In the genomic region with DNA sequence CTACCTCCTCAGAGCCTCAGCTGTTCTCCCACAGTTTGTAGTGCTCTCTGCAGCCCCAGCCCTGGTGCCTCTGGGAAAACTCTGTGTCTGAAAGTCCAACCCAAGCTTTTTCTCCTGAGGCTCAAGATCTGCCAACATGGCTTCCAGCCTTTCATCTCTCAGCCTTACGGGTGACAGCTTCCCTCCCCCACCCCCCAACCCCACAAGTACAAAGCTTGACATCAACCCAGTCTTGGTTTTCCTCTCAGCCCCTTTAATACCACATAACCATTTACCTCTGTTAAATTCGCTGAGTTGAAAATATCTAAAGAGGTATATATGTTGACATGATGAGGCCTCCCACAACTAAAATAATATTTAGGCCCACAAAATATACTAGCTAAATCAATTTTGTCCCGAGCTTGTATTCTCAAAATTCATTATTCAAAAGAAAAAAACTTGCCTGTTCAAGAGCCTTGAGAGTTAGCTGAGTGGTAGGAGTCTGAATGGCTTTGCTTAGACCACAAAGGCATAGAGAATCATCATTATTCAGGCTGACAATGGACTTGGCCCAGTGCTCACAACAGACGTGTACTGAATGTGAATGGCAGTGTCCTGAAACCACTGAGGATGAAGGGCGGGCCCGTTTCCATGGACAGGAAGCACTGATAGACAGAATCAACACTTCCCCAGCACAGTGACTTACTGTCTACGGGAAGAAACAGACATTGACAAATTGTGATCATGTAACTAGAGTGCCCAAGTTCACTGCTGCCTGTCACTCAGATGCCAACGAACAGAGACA, we compare ENCODE assay signal across 9 mouse cellular contexts. TPM values are rescaled to one million over a fixed set of nuclear protein-coding genes. Genes with fewer than 3 reads are reported as not detected.
DNase-seq lines count a peak whose midpoint lies in the region; ATAC-seq and TF ChIP-seq lines count a peak whose summit lies in the region.
"Had no signal": no experiment of that assay in that cellular context is flagged by ENCODE, and none has a peak within 500 bp of the region (broad histone marks: within the 10 kb centered on the region; RNA-seq: fewer than 3 reads in every experiment).

No protein-coding gene starts in this region.

- WGBS in hindbrain, postnatal 0 days = 23% methylated on average over 8 of the region's 8 CpGs
- 31% methylated on average over 8 of the region's 8 CpGs for WGBS in midbrain, embryonic 15.5 days
- WGBS in intestine, embryonic 15.5 days = 69% methylated on average over 8 of the region's 8 CpGs

- 0 out of 2 replicates have a peak, but pooled peaks cover 4% of the 10 kb centered on the region for H3K4me1 ChIP-seq in hindbrain, postnatal 0 days (ENCODE audit: insufficient read depth, low read length)
- no peaks in the 10 kb centered on the region for H3K4me1 ChIP-seq in midbrain, embryonic 15.5 days
- H3K4me1 ChIP-seq in intestine, embryonic 15.5 days (replicated peaks) = no peaks in the 10 kb centered on the region

- peak; percentile 80 for ATAC-seq in frontal cortex, adult (ENCODE audit: low TSS enrichment)
- peak; percentile 93 for ATAC-seq in hindbrain, postnatal 0 days
- peak; percentile 82 for ATAC-seq in midbrain, embryonic 15.5 days (replicated peaks)
- no peak for ATAC-seq in intestine, embryonic 15.5 days

- no peak overlapping the region for H3K4me2 ChIP-seq in hindbrain, postnatal 0 days (ENCODE audit: low read depth, low read length)
- H3K4me2 ChIP-seq in midbrain, embryonic 15.5 days = no peak overlapping the region
- H3K4me2 ChIP-seq in intestine, embryonic 15.5 days (replicated peaks) = no peak overlapping the region

- no peak for TF ChIP-seq POLR2A in brain, embryonic 14.5 days (IDR thresholded peaks at IDR 0.05; ENCODE audit: borderline replicate concordance, extremely low read depth, insufficient read depth, insufficient read length, poor library complexity, severe bottlenecking)

- H3K36me3 ChIP-seq in hindbrain, postnatal 0 days (ENCODE audit: insufficient read depth, low read length) = no peaks in the 10 kb centered on the region
- no peaks in the 10 kb centered on the region for H3K36me3 ChIP-seq in midbrain, embryonic 15.5 days (replicated peaks)
- H3K36me3 ChIP-seq in intestine, embryonic 15.5 days = no peaks in the 10 kb centered on the region

- peak overlapping the region; percentile 41; the same call in 1 of the 2 replicates for H3K27ac ChIP-seq in hindbrain, postnatal 0 days
- H3K27ac ChIP-seq in midbrain, embryonic 15.5 days = peak overlapping the region; percentile 39; the same call in 1 of the 2 replicates
- no peak overlapping the region for H3K27ac ChIP-seq in intestine, embryonic 15.5 days

- no peaks in the 10 kb centered on the region for H3K9me3 ChIP-seq in hindbrain, postnatal 0 days (ENCODE audit: low read length)
- no peaks in the 10 kb centered on the region for H3K9me3 ChIP-seq in midbrain, embryonic 15.5 days
- no peaks in the 10 kb centered on the region for H3K9me3 ChIP-seq in intestine, embryonic 15.5 days

- TF ChIP-seq CTCF in brain, embryonic 14.5 days (IDR thresholded peaks at IDR 0.05; ENCODE audit: borderline replicate concordance, extremely low read depth, insufficient read depth, insufficient read length) = no peak
- no peak for TF ChIP-seq CTCF in hindbrain, postnatal 0 days (IDR thresholded peaks at IDR 0.05; ENCODE audit: low read depth)

- H3K4me3 ChIP-seq in hindbrain, postnatal 0 days (ENCODE audit: low read length) = no peak overlapping the region
- H3K4me3 ChIP-seq in midbrain, embryonic 15.5 days = no peak overlapping the region
- H3K4me3 ChIP-seq in intestine, embryonic 15.5 days (replicated peaks) = no peak overlapping the region
- H3K4me3 ChIP-seq: myocyte had no signal

- DNase-seq in frontal cortex, postnatal 10 days (ENCODE audit: low spot score in 2 of 2) = no peak
- DNase-seq in brain, embryonic 14.5 days (ENCODE audit: low read depth) = peak; percentile 90
- peak; percentile 83 for DNase-seq in hindbrain, postnatal 0 days (ENCODE audit: low spot score)
- no peak for DNase-seq in thymus, postnatal 10 days (ENCODE audit: low spot score in 2 of 2)
- DNase-seq in spleen, adult 18-20 months = no peak

- no peaks in the 10 kb centered on the region for H3K27me3 ChIP-seq in hindbrain, postnatal 0 days (ENCODE audit: insufficient read depth, low read length)
- no peaks in the 10 kb centered on the region for H3K27me3 ChIP-seq in midbrain, embryonic 15.5 days (replicated peaks)
- no peaks in the 10 kb centered on the region for H3K27me3 ChIP-seq in intestine, embryonic 15.5 days (replicated peaks)

- no peak overlapping the region for H3K9ac ChIP-seq in hindbrain, postnatal 0 days (replicated peaks; ENCODE audit: low read length)
- no peak overlapping the region for H3K9ac ChIP-seq in midbrain, embryonic 15.5 days
- H3K9ac ChIP-seq in intestine, embryonic 15.5 days = no peak overlapping the region

RNA-seq across cellular contexts. Expression of gene Zdhhc13, which starts 10.9 kb away (rescaled TPM):
- polyA plus RNA-seq in brain, embryonic 14.5 days (2012; rRNA removed) = 33.5 and 45.8 TPM in 2 replicates
- total RNA-seq in hindbrain, postnatal 0 days (2014; rRNA removed) = 43.3 and 55.5 TPM in 2 replicates
- 22.6 and 25.5 TPM in 2 replicates for polyA plus RNA-seq in hindbrain, postnatal 0 days (2015; fragmentation: Nextera tagmentation; extraction: Ambion mirVana)
- polyA plus RNA-seq in midbrain, embryonic 15.5 days (2015; fragmentation: Nextera tagmentation; extraction: Ambion mirVana) = 36.5 and 38.7 TPM in 2 replicates
- polyA plus RNA-seq in intestine, embryonic 15.5 days (2015; fragmentation: Nextera tagmentation; extraction: Ambion mirVana) = 39.5 and 41.5 TPM in 2 replicates

Comparison
In these comparisons a context has a peak if more than half of its experiments do, and no peak if none do; other contexts are left out.
1. DNase-seq: peak in brain, embryonic 14.5 days (single experiment) and hindbrain, postnatal 0 days (single experiment); none in frontal cortex, postnatal 10 days (0 of 2), thymus, postnatal 10 days (0 of 2) and spleen, adult 18-20 months (0 of 2).